Mouse (Mus musculus) limb, embryonic 14.5 days (tissue): ENCODE measurements around the gene Smarcad1. TPM values are rescaled to one million over a fixed set of nuclear protein-coding genes. Genes with fewer than 3 reads are reported as not detected.

Experiments
- ATAC-seq: fragments of 200-750 bp; cut with Nextera tagmentation; 2 replicates; pipeline ENCODE4 v1.8.0; 2017; ENCODE audit warnings: low read depth, moderate number of reproducible peaks, moderate TSS enrichment; ENCODE audit not compliant: low FRiP score
- DNase-seq: peaks from one replicate; pipeline ENCODE4 v3.0.0-alpha.2; 2015; ENCODE audit warnings: low spot score
- H3K27ac ChIP-seq: fragments of 300-500 bp; sonication (generic); replicated peaks from 2 replicates; pipeline ENCODE4 v1.5.1; 2014; ENCODE audit warnings: low read depth, mild to moderate bottlenecking, low read length, moderate library complexity, mixed read lengths
- H3K27me3 ChIP-seq: fragments of 300-500 bp; sonication (generic); 2 replicates; pipeline ENCODE4 v1.6.1; 2014; ENCODE audit warnings: low read length, mixed read lengths; ENCODE audit not compliant: control insufficient read depth, insufficient read depth
- H3K36me3 ChIP-seq: fragments of 300-500 bp; sonication (generic); 2 replicates; pipeline ENCODE4 v1.6.1; 2014; ENCODE audit warnings: mild to moderate bottlenecking, low read length, moderate library complexity, mixed read lengths; ENCODE audit not compliant: control insufficient read depth, insufficient read depth
- H3K4me1 ChIP-seq: fragments of 300-500 bp; sonication (generic); 2 replicates; pipeline ENCODE4 v1.6.1; 2014; ENCODE audit warnings: antibody characterized with exemption, low read length, mixed read lengths; ENCODE audit not compliant: control insufficient read depth, insufficient read depth
- H3K4me2 ChIP-seq: fragments of 300-500 bp; sonication (generic); replicated peaks from 2 replicates; pipeline ENCODE4 v1.6.1; 2014; ENCODE audit warnings: low read depth, mild to moderate bottlenecking, low read length, moderate library complexity; ENCODE audit not compliant: severe bottlenecking
- H3K4me3 ChIP-seq: fragments of 300-500 bp; sonication (generic); replicated peaks from 2 replicates; pipeline ENCODE4 v1.5.1; 2014; ENCODE audit warnings: low read length
- H3K9ac ChIP-seq: fragments of 300-500 bp; sonication (generic); 2 replicates; pipeline ENCODE4 v1.6.1; 2014; ENCODE audit warnings: mild to moderate bottlenecking, low read depth, low read length, moderate library complexity; ENCODE audit not compliant: severe bottlenecking
- H3K9me3 ChIP-seq: fragments of 300-500 bp; sonication (generic); 2 replicates; pipeline ENCODE4 v1.6.1; 2016; ENCODE audit warnings: low read length; ENCODE audit not compliant: control insufficient read depth
- POLR2A ChIP-seq: fragments of 200-500 bp; IDR thresholded peaks from 2 replicates; pipeline ENCODE4 v1.8.0; 2012; ENCODE audit warnings: inconsistent platforms, mild to moderate bottlenecking, moderate library complexity, borderline replicate concordance; ENCODE audit not compliant: insufficient read depth, insufficient read length; ENCODE audit errors: extremely low read depth
- WGBS: fragments of 180-500 bp; shearing (Covaris S2); extraction: QIAGEN DNeasy Blood & Tissue Kit; methylation state at CpG from one replicate; pipeline ENCODE4 v1.1.7; 2014; 5-methylcytosine and 5-hydroxymethylcytosine counted together
- polyA plus RNA-seq, 2 experiments: library from polyadenylated mRNA; depleted of rRNA in 1 of 2; stranded (reverse) in 1 of 2; unstranded in 1 of 2; fragments of >200 nt; fragmentation: Nextera tagmentation in 1 of 2; extraction: Ambion mirVana in 1 of 2; gene quantifications; 2 replicates each; pipeline versions ENCODE4 v1.2.1 to v1.2.3; 2012 to 2014

Gene Smarcad1
- polyA plus RNA-seq, 2 experiments: 53.3 to 54.8 TPM

- TF ChIP-seq POLR2A: no peak
- no peak overlapping the region for H3K9ac ChIP-seq
- DNase-seq: no peak
- H3K4me3 ChIP-seq: no peak overlapping the region
- 31% methylated on average over 2 of the region's 2 CpGs for WGBS
- H3K27me3 ChIP-seq: no peaks in the 10 kb centered on the region
- no peak overlapping the region for H3K27ac ChIP-seq
- no peaks in the 10 kb centered on the region for H3K36me3 ChIP-seq
- no peak overlapping the region for H3K4me2 ChIP-seq
- no peaks in the 10 kb centered on the region for H3K4me1 ChIP-seq
- no peaks in the 10 kb centered on the region for H3K9me3 ChIP-seq
- no peak for ATAC-seq
These were observed 95.4 kb downstream of the Smarcad1 start for GRCm38 (mm10) chr6:65137802-65138201.

GRCm38 (mm10) chr6:65138243-65138642 lies 95.9 kb downstream of the Smarcad1 start:
- TF ChIP-seq POLR2A: no peak

GRCm38 (mm10) chr6:65140082-65140749 lies 97.8 kb downstream of the Smarcad1 start:
- 82% methylated on average over 5 of the region's 5 CpGs for WGBS
- Histone ChIP-seq H3K27me3 (no peaks in the 10 kb centered on the region), H3K4me1 (no peaks in the 10 kb centered on the region), H3K27ac (no peak overlapping the region), H3K9ac (no peak overlapping the region), H3K4me3 (no peak overlapping the region), H3K9me3 (no peaks in the 10 kb centered on the region), H3K4me2 (no peak overlapping the region), H3K36me3 (no peaks in the 10 kb centered on the region)
- ATAC-seq (no peak), DNase-seq (no peak)
- no peak for TF ChIP-seq POLR2A

More at GRCm38 (mm10) chr6:65138243-65138642, 95.9 kb downstream of the Smarcad1 start:
- Histone ChIP-seq H3K4me3 (no peak overlapping the region), H3K9me3 (no peaks in the 10 kb centered on the region), H3K27me3 (no peaks in the 10 kb centered on the region), H3K4me1 (no peaks in the 10 kb centered on the region), H3K4me2 (no peak overlapping the region), H3K9ac (no peak overlapping the region), H3K36me3 (no peaks in the 10 kb centered on the region), H3K27ac (no peak overlapping the region)
- no peak for DNase-seq
- ATAC-seq: no peak
- WGBS: 83% methylated on average over 1 of the region's 1 CpGs

DNA sequence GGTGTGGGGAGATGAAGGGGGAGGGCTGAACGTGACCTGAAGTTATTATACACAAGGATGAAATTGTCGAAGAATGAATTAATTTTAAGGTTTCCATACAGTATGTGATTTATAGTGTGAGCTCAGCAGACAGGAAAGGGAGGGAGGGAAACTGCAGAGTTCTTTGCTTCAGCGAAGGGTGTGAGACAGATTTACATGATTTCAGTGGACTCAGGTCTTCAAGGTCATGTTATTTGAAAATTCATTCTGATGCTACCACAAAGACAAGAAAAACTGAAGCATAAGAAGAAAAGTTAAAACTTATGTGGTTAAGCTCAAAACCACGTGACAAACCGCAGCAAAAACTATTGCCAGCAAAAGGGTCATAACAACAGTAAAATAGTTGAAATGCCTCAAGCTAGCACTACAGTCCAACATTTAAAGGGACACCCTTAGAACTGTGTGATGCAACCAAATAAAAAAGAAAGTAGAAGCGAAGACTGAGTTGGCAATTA lies 98.4 kb downstream of the Smarcad1 start:
- no peak for ATAC-seq
- Histone ChIP-seq H3K4me1 (no peaks in the 10 kb centered on the region), H3K27me3 (no peaks in the 10 kb centered on the region), H3K27ac (no peak overlapping the region), H3K4me3 (no peak overlapping the region), H3K9me3 (no peaks in the 10 kb centered on the region), H3K36me3 (no peaks in the 10 kb centered on the region), H3K9ac (no peak overlapping the region), H3K4me2 (no peak overlapping the region)
- no peak for DNase-seq
- 62% methylated on average over 6 of the region's 6 CpGs for WGBS
- TF ChIP-seq POLR2A: no peak

DNA sequence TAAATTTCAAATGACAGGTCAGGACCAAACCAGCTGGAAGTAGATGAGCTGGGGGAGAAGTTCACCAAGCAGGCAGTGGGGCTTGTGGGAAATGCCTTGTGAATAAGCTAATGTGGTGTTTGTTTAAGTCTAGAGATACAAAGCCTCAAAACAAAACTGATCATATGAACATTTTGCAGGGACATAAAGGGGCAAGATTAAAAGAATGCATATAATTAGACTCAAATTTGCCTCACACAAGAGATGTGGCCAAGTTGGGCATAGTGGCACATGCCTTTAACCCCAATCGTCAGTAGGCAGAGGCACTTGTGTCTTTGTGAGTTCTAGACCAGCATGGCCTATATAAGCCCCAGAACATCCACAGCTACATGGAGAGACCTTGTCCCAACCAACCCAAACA lies 99.9 kb downstream of the Smarcad1 start:
- H3K9ac ChIP-seq: no peak overlapping the region
- TF ChIP-seq POLR2A: no peak
- ATAC-seq (no peak), DNase-seq (no peak)
- no peak overlapping the region for H3K27ac ChIP-seq
- H3K4me1 ChIP-seq: no peaks in the 10 kb centered on the region
- H3K4me2 ChIP-seq: no peak overlapping the region
- H3K36me3 ChIP-seq: no peaks in the 10 kb centered on the region
- H3K4me3 ChIP-seq: no peak overlapping the region
- no peaks in the 10 kb centered on the region for H3K27me3 ChIP-seq
- WGBS: 81% methylated on average over 1 of the region's 1 CpGs
- H3K9me3 ChIP-seq: no peaks in the 10 kb centered on the region

DNA sequence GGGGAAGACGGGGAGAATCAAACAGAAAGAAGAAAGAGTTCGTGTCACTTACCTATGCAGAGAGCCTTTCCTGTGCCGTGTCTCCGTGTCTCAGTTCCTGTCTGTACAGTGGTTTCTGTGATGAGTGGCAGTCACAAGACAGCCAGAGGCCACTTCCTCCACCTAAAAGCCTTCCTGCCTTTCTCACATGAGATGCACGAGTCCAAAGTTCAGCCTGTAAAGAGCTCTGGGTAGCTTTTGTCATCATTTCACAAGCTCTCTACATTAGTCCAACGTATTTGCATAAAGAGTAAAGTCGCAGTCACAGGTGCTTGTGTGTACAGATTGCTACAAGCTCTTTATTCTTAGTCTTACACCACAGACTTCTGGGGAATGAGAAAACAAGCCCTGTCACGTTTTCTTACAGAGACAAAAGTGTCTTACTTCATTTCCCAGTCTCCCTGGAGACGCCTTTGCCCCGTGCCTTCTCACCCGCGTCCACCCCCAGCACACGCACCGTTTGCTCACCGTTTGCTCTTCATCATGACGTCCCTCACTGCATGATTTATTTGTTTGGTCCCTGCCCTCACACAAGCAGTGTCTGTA lies 102.3 kb downstream of the Smarcad1 start, which contains the start of gene Hpgds:
TSS of gene Hpgds (minus strand) at position 288 of the 585 bp plus-strand sequence.
- H3K9ac ChIP-seq: no peak within 1 kb of the TSS
- no peaks in the 10 kb centered on the region for H3K9me3 ChIP-seq
- 59% methylated on average over 16 of the region's 16 CpGs for WGBS
- DNase-seq (no peak), ATAC-seq (no peak)
- H3K36me3 ChIP-seq: no peaks in the 10 kb centered on the region
- H3K27me3 ChIP-seq: no peaks in the 10 kb centered on the region
- no peak within 1 kb of the TSS for H3K4me3 ChIP-seq
- no peak within 1 kb of the TSS for H3K27ac ChIP-seq
- no peak within 1 kb of the TSS for H3K4me2 ChIP-seq
- TF ChIP-seq POLR2A: no peak
- no peaks in the 10 kb centered on the region for H3K4me1 ChIP-seq
